Mouse (Mus musculus) cerebellum, adult 2 months (tissue): ENCODE results near the gene Zbtb21. TPM values are rescaled to one million over a fixed set of nuclear protein-coding genes. Genes with fewer than 3 reads are reported as not detected.
"Not testable (repeated sequence)": the region's sequence is repeated elsewhere in the genome, so short reads cannot be mapped to it uniquely, and the experiment has no call there.

ENCODE experiments used
- DNase-seq, 2 experiments: peaks; one replicate each; pipeline ENCODE4 v3.0.0; 2021
- H3K27ac ChIP-seq: fragments of 200-500 bp; 2 replicates; pipeline ENCODE4 v1.5.1; 2012; ENCODE audit warnings: low read length, control low read depth, inconsistent platforms; ENCODE audit not compliant: insufficient read depth
- H3K27me3 ChIP-seq: fragments of 200-500 bp; 2 replicates; pipeline ENCODE4 v1.6.1; 2012; ENCODE audit warnings: inconsistent platforms, mild to moderate bottlenecking, low read length, moderate library complexity; ENCODE audit not compliant: control insufficient read depth, insufficient read depth
- H3K4me1 ChIP-seq: fragments of 200-500 bp; 2 replicates; pipeline ENCODE4 v1.6.1; 2011; ENCODE audit warnings: low read length; ENCODE audit not compliant: control insufficient read depth, insufficient read depth
- H3K4me3 ChIP-seq: fragments of 200-500 bp; replicated peaks from 2 replicates; pipeline ENCODE3; 2011; ENCODE audit warnings: mild to moderate bottlenecking, low read depth, low read length, control low read depth; ENCODE audit not compliant: insufficient read depth
- CTCF ChIP-seq: fragments of 200-500 bp; IDR thresholded peaks from 2 replicates; pipeline ENCODE4 v1.5.1; 2011; ENCODE audit warnings: low read depth, mild to moderate bottlenecking, control low read depth, low read length, moderate library complexity, borderline replicate concordance; ENCODE audit not compliant: insufficient read depth
- POLR2A ChIP-seq: fragments of 200-500 bp; IDR thresholded peaks from 2 replicates; pipeline ENCODE4 v1.6.1; 2011; ENCODE audit warnings: low read length, control low read depth, borderline replicate concordance; ENCODE audit not compliant: insufficient read depth
- WGBS: fragments of 180-500 bp; shearing (Covaris S2); methylation state at CpG from one replicate; pipeline ENCODE4 v1.1.7; 2018; 5-methylcytosine and 5-hydroxymethylcytosine counted together
- polyA plus RNA-seq: library from polyadenylated mRNA; depleted of rRNA; stranded (reverse); fragments of >200 nt; gene quantifications from 2 replicates; pipeline ENCODE4 v1.2.3, GENCODE M21; 2012; rRNA removed

Gene Zbtb21
- 18.0 and 22.6 TPM in 2 replicates for polyA plus RNA-seq

- Histone ChIP-seq H3K4me1 (no peaks in the 10 kb centered on the region), H3K4me3 (peak within 1 kb of the TSS; percentile 78), H3K27ac (peak within 1 kb of the TSS; percentile 91), H3K27me3 (no peaks in the 10 kb centered on the region)
- WGBS = under 1% methylated on average over 78 of the region's 78 CpGs
- peak; percentile 85 for TF ChIP-seq POLR2A
- TF ChIP-seq CTCF = no peak
- DNase-seq = peak; percentile 98
These were observed at the start of gene Zbtb21, which contains the start of gene C2cd2 for GRCm38 (mm10) chr16:97962151-97962948. TSS of gene Zbtb21 (minus strand) at chr16:97962622. TSS of gene C2cd2 (minus strand) at chr16:97962598.

GRCm38 (mm10) chr16:97997383-97997731, 34.9 kb upstream of the Zbtb21 start:
- DNase-seq, H3K4me1 ChIP-seq, H3K27me3 ChIP-seq, H3K27ac ChIP-seq: not testable (repeated sequence)
- 1% methylated on average over 8 of the region's 8 CpGs for WGBS
- peak overlapping the region; percentile 96 for H3K4me3 ChIP-seq

- WGBS = 1% methylated on average over 22 of the region's 22 CpGs
- H3K27ac ChIP-seq = peak within 1 kb of the TSS; percentile 8; the same call in 1 of the 2 replicates
- peak within 1 kb of the TSS; percentile 96 for H3K4me3 ChIP-seq
- no peaks in the 10 kb centered on the region for H3K4me1 ChIP-seq
- H3K27me3 ChIP-seq = no peaks in the 10 kb centered on the region
- peak; percentile 79 to 83 for DNase-seq
- TF ChIP-seq POLR2A = peak; percentile 42; the same call in 1 of the 2 replicates
- no peak for TF ChIP-seq CTCF
These were observed 34.4 kb upstream of the Zbtb21 start, which contains the start of gene B230307C23Rik for GRCm38 (mm10) chr16:97996616-97997382. TSS of gene B230307C23Rik (plus strand) at chr16:97997315.

GRCm38 (mm10) chr16:97995849-97996615, 33.6 kb upstream of the Zbtb21 start:
- Histone ChIP-seq H3K4me1 (no peaks in the 10 kb centered on the region), H3K27me3 (no peaks in the 10 kb centered on the region), H3K27ac (no peak overlapping the region), H3K4me3 (no peak overlapping the region)
- TF ChIP-seq POLR2A (no peak), CTCF (no peak)
- no peak for DNase-seq
- 4% methylated on average over 1 of the region's 1 CpGs for WGBS

- H3K27me3 ChIP-seq, H3K4me3 ChIP-seq, H3K27ac ChIP-seq, H3K4me1 ChIP-seq, DNase-seq: not testable (repeated sequence)
- 75% methylated on average over 3 of the region's 3 CpGs for WGBS
These were observed 30.1 kb upstream of the Zbtb21 start for GRCm38 (mm10) chr16:97992477-97992876.

GRCm38 (mm10) chr16:97991517-97991916, 29.1 kb upstream of the Zbtb21 start:
- no peak for TF ChIP-seq POLR2A
- TF ChIP-seq CTCF = no peak
- no peak overlapping the region for H3K4me3 ChIP-seq
- H3K27me3 ChIP-seq = no peaks in the 10 kb centered on the region
- H3K27ac ChIP-seq = no peak overlapping the region
- no peak for DNase-seq
- no peaks in the 10 kb centered on the region for H3K4me1 ChIP-seq
- 75% methylated on average over 2 of the region's 2 CpGs for WGBS

- DNase-seq = no peak
- 75% methylated on average over 5 of the region's 5 CpGs for WGBS
- TF ChIP-seq CTCF (no peak), POLR2A (no peak)
- Histone ChIP-seq H3K4me3 (no peak overlapping the region), H3K27me3 (no peaks in the 10 kb centered on the region), H3K27ac (no peak overlapping the region), H3K4me1 (no peaks in the 10 kb centered on the region)
These were observed 22.2 kb upstream of the Zbtb21 start for GRCm38 (mm10) chr16:97984589-97984988.
